Mouse (Mus musculus) left cerebral cortex, adult 8-10 months (tissue): ENCODE measurements around the gene Trim67. TPM values are rescaled to one million over a fixed set of nuclear protein-coding genes. Genes with fewer than 3 reads are reported as not detected.

ENCODE experiments used
- DNase-seq, 2 experiments: peaks; one replicate each; pipeline ENCODE4 v3.0.0; 2022; ENCODE audit warnings: low spot score in 2 of 2
- total RNA-seq, 4 experiments: library from RNA; stranded (reverse); gene quantifications; 2 replicates each; pipeline ENCODE4 v1.2.4; 2022

Trim67 gene
- total RNA-seq, 4 experiments from 2014 or later, result 2.2 to 2.3 (median 2.2) TPM

- peak in 1 of 2 experiments; percentile 10 for DNase-seq
Measured at GRCm38 (mm10) chr8:124793661-124794485, 981 bp downstream of the Trim67 start.

DNA sequence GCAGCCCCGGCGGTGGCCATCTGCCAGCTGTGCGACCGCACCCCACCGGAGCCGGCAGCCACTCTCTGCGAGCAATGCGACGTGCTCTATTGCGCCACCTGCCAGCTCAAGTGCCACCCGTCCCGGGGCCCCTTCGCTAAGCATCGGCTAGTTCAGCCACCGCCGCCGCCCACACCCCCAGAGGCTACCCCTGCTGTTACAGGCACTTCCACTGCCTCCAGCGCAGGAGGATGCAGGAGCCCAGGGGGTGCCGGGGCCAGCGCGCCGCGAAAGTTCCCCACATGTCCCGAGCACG lies 1.5 kb downstream of the Trim67 start:
- DNase-seq, result peak; percentile 61 to 67

DNA sequence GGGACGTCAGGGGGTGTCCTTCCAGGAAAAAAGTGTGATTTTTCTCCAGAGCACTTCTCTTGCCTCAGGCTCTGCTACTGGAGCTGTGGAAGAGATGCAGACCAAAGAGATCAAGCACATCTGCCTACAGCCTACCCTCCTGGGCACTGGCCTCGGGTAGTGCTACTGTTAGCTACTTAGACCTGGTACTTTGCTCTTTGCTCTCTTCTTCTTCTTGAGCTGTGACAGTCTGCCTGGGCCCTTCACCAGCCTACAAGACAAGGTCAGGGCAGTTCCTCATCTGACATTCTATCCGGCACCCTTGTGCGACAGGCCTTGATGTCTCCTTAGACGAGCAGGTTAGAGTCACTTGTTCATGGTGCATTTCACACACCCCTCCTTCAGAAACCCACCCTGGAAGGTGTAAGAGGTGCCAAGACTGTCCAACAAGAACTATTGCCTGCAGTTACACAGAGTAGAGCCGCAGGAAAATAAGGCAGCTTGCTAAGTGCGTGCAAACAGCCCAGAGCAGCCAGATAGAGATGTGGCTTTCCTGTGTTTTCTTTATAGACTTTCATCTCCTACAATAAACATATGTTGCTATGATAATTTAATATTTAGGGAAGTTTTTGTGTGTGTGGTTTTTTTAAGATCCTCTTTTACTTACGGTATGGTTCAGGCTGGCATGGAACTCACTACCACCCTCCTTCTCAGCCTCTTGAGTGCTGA lies 3.0 kb downstream of the Trim67 start:
- DNase-seq, result no peak

GRCm38 (mm10) chr8:124800542-124800941 lies 7.7 kb downstream of the Trim67 start:
- DNase-seq, result no peak

- no peak for DNase-seq
Measured at GRCm38 (mm10) chr8:124803824-124804702, 11.2 kb downstream of the Trim67 start.

- DNase-seq, result no peak
Measured at GRCm38 (mm10) chr8:124805990-124806389, 13.1 kb downstream of the Trim67 start.

GRCm38 (mm10) chr8:124809419-124809818 lies 16.5 kb downstream of the Trim67 start:
- DNase-seq, result no peak

DNA sequence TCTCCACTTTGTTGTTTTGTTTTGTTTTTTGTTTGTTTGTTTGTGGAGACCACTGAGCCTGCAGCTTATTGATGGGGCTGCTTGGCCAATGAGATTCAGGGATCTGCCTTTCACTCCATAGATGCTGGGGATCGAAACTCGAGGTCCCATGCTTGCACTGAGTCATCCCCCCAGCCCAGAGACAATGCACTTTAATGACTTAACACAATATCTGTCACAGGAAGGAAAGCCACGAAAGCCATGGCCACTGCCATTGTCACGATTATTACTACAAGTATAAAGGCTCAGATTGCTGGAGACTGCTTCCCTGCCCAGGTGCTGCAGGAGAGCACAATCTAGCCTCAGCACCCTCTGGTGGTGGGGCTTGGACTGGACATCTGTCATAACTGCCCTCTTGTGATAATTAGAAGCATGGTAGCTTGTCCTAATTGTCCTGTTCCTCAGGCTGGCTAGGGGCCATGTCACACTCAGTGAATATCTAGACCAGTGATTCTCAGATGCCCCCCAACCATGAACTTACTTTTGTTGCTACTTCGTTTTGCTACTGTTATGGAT lies 17.2 kb downstream of the Trim67 start:
- no peak for DNase-seq

- no peak for DNase-seq
Measured at GRCm38 (mm10) chr8:124810689-124811394, 17.9 kb downstream of the Trim67 start.

DNA sequence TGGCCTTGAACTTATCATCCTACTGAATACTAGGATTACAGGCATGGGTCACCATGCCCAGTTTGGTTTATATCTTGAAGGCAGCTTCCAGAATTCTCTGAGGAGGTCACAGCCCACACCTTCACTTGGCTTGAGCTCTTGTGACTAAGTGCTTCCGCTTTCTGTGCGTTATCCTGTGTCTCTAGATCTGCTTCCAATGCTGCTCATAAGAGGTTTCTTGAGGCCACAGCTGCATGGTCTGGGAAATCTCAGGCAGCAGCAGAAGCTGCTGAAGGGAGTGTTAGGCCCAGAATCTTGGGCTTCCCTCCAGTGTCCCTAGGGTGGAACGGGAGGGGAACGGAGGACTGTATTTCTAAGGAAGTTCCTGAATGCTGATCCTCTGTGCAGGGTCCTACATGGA lies 20.4 kb downstream of the Trim67 start:
- DNase-seq, result no peak

- DNase-seq, result no peak
Measured at GRCm38 (mm10) chr8:124815870-124816269, 23.0 kb downstream of the Trim67 start.

- no peak for DNase-seq
Measured at GRCm38 (mm10) chr8:124816866-124817265, 24.0 kb downstream of the Trim67 start.

GRCm38 (mm10) chr8:124817361-124817760 lies 24.5 kb downstream of the Trim67 start:
- no peak for DNase-seq

DNA sequence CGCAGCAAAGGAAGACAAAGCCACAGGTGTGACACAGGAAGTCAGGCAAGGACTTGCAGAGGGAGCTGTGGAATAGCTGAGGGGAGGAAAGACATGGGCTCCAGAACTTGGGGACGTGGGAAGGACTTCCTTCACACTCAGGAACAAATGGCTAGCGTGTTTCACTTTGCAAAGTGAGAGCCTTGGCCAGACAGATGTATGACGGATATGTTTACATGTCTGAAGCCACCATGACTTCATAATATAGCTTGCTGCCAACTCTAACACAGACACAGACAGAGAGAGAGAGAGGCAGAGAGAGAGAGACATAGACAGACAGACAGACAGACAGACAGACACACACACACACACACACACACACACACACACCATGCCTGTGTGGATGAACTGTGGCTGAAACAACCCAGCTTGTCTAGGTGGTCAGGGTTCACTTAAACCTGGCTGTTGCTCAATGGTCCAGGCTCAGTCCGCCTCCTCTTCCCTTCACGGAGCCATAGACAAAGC lies 26.8 kb downstream of the Trim67 start:
- DNase-seq, result no peak

GRCm38 (mm10) chr8:124820125-124820524 lies 27.2 kb downstream of the Trim67 start:
- no peak for DNase-seq

DNA sequence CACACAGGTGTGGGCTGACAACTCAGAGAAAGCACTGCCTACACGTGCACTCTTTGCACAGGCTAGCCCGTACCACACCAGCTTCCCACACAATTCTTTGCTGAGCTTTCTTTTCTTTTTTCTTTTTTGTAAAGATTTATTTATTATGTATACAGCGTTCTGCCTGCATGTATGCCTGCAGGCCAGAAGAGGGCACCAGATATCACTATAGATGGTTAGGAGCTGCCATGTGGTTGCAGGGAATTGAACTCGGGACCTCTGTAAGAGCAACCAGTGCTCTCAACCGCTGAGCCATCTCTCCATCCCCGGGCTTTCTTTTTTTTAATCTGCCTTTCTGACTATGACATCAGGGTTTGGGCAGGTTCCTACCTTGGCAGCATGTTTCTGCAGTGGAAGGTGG lies 30.6 kb downstream of the Trim67 start:
- DNase-seq, result no peak

- DNase-seq, result no peak
Measured at GRCm38 (mm10) chr8:124826658-124827057, 33.8 kb downstream of the Trim67 start.

- peak in 1 of 2 experiments; percentile 15 for DNase-seq
Measured at GRCm38 (mm10) chr8:124827387-124827786, 34.5 kb downstream of the Trim67 start.

DNA sequence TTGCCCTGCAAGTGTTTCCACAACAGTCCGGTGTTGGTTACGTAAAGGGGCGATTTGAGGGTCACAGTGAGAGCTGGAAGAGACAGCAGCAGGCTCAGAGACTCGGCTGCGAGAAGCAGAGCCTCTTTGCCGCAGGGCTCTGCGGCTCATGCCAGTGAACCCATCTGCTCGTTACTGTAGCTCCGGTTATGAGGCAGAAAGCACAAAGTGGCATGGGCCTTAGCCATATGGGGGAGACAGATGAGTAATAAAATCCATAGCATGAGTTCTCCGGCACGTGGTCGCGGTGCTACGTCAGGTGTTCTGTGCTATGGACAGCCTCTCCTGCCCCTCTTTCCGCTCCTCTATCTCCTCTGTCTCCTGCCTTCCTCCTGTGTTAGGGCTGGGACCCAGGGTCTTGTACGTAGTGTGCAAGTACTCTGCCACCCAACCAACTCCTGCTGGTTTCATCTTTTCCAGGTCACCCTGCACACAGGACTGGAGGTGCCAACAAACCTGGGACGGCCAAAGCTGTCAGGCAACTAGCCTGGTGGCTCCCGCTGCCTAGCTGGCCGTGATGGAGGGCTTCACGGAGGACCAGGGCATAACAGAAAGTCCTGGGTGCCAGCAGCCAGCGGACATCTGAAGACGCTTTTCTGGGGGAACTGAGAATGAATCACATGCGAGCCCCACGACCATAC lies 35.8 kb downstream of the Trim67 start:
- DNase-seq, result peak in 1 of 2 experiments; percentile 39

DNA sequence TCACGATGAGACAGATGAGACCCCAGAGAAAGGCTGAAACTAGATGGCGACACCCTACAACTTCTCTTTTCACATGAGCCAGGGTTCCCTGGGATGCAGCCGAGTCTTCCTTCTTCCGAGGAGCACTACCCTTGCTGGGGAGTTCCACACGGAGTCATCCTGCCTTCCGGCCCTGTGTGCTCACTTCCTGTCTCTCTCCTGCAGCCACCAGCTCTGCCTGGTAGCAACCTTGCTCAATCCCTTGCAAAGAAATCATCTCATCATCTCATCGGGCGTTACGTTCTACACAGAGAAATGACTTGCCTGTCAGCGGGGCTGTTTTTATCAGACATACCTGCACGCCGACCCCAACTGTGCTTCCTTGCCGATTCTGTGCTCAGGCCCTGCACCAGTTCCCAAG lies 37.2 kb downstream of the Trim67 start:
- DNase-seq, result no peak
